Mouse (Mus musculus): ENCODE measurements around the gene Tex19.2. TPM values are rescaled to one million over a fixed set of nuclear protein-coding genes. Genes with fewer than 3 reads are reported as not detected.
"Not testable (repeated sequence)": the region's sequence is repeated elsewhere in the genome, so short reads cannot be mapped to it uniquely, and the experiment has no call there.

Tex19.2 gene
- total RNA-seq, 2 experiments from 2014 or later: not detected

GRCm38 (mm10) chr11:121111601-121112000 is 6.9 kb downstream of the Tex19.2 start:
- DNase-seq (ENCODE audit: low spot score in 2 of 2): no peak

GRCm38 (mm10) chr11:121111051-121111450 is 7.4 kb downstream of the Tex19.2 start:
- no peak for DNase-seq (ENCODE audit: low spot score in 2 of 2)

- no peak for DNase-seq (ENCODE audit: low spot score in 2 of 2)
These were observed 8.5 kb downstream of the Tex19.2 start for GRCm38 (mm10) chr11:121109986-121110385.

- DNase-seq (ENCODE audit: low spot score in 2 of 2): no peak
These were observed 10.4 kb downstream of the Tex19.2 start for GRCm38 (mm10) chr11:121108061-121108460.

GRCm38 (mm10) chr11:121107242-121107641 is 11.2 kb downstream of the Tex19.2 start:
- DNase-seq (ENCODE audit: low spot score in 2 of 2): not testable (repeated sequence)

GRCm38 (mm10) chr11:121101124-121101805 is 17.2 kb downstream of the Tex19.2 start:
- DNase-seq (ENCODE audit: low spot score in 2 of 2): no peak

GRCm38 (mm10) chr11:121100692-121101091 is 17.8 kb downstream of the Tex19.2 start:
- DNase-seq (ENCODE audit: low spot score in 2 of 2): no peak

- no peak for DNase-seq (ENCODE audit: low spot score in 2 of 2)
These were observed 18.7 kb downstream of the Tex19.2 start for GRCm38 (mm10) chr11:121099762-121100161.

GRCm38 (mm10) chr11:121092606-121093585 is 25.6 kb downstream of the Tex19.2 start:
- DNase-seq (ENCODE audit: low spot score in 2 of 2): no peak

GRCm38 (mm10) chr11:121090943-121091342 is 27.5 kb downstream of the Tex19.2 start:
- no peak for DNase-seq (ENCODE audit: low spot score in 2 of 2)

- no peak for DNase-seq (ENCODE audit: low spot score in 2 of 2)
These were observed 28.5 kb downstream of the Tex19.2 start for GRCm38 (mm10) chr11:121089756-121090546.

- DNase-seq (ENCODE audit: low spot score in 2 of 2): no peak
These were observed 29.5 kb downstream of the Tex19.2 start for GRCm38 (mm10) chr11:121088997-121089396.

GRCm38 (mm10) chr11:121086296-121086695 is 32.2 kb downstream of the Tex19.2 start:
- no peak for DNase-seq (ENCODE audit: low spot score in 2 of 2)

GRCm38 (mm10) chr11:121085181-121085580 is 33.3 kb downstream of the Tex19.2 start:
- DNase-seq (ENCODE audit: low spot score in 2 of 2): no peak

GRCm38 (mm10) chr11:121082857-121083500 is 35.5 kb downstream of the Tex19.2 start:
- no peak for DNase-seq (ENCODE audit: low spot score in 2 of 2)

- DNase-seq (ENCODE audit: low spot score in 2 of 2): no peak
These were observed 36.2 kb downstream of the Tex19.2 start for GRCm38 (mm10) chr11:121082250-121082649.

GRCm38 (mm10) chr11:121081120-121081519 is 37.4 kb downstream of the Tex19.2 start, which contains the start of gene Sectm1a:
Gene Sectm1a, minus strand, starts transcription at chr11:121081220.
- DNase-seq (ENCODE audit: low spot score in 2 of 2): no peak

GRCm38 (mm10) chr11:121080330-121080729 is 38.1 kb downstream of the Tex19.2 start:
- DNase-seq (ENCODE audit: low spot score in 2 of 2): no peak

- no peak for DNase-seq (ENCODE audit: low spot score in 2 of 2)
These were observed 42.8 kb downstream of the Tex19.2 start for GRCm38 (mm10) chr11:121075655-121076054.

GRCm38 (mm10) chr11:121069662-121070061 is 48.8 kb downstream of the Tex19.2 start:
- not testable (repeated sequence) for DNase-seq (ENCODE audit: low spot score in 2 of 2)

- no peak for DNase-seq (ENCODE audit: low spot score in 2 of 2)
These were observed 50.6 kb downstream of the Tex19.2 start for GRCm38 (mm10) chr11:121067895-121068294.
